Mouse (Mus musculus): Measurements from ENCODE around the gene Magix. TPM values are rescaled to one million over a fixed set of nuclear protein-coding genes. Genes with fewer than 3 reads are reported as not detected.

Gene Magix
- total and polyA plus RNA-seq, 2 experiments from 2014 or later = 0.22 TPM; not detected in 1

GRCm38 (mm10) chrX:7632560-7632959 lies 48.5 kb downstream of the Magix start:
- Histone ChIP-seq H3K27ac (ENCODE audit: low read depth, low read length) (no peak overlapping the region), H3K4me3 (ENCODE audit: low read depth, low read length) (no peak overlapping the region), H3K9ac (no peak overlapping the region), H3K36me3 (ENCODE audit: insufficient read depth) (no peaks in the 10 kb centered on the region), H3K9me3 (ENCODE audit: low read length) (no peaks in the 10 kb centered on the region), H3K4me2 (ENCODE audit: low read depth) (no peak overlapping the region), H3K27me3 (ENCODE audit: insufficient read depth, low read length) (no peaks in the 10 kb centered on the region), H3K4me1 (ENCODE audit: insufficient read depth) (no peaks in the 10 kb centered on the region)
- 93% methylated on average over 6 of the region's 6 CpGs for WGBS
- no peak for ATAC-seq
- DNase-seq = no peak
- no peak for TF ChIP-seq CTCF (IDR thresholded peaks at IDR 0.05; ENCODE audit: low read depth)

Other genes starting within 250 kb of the Magix start
- 0.23 TPM in 1 of 2 replicates, not detected in the other for gene Foxp3, start 107.6 kb downstream of the Magix start, total RNA-seq (2014; rRNA removed)
- gene Foxp3, start 107.6 kb downstream of the Magix start, polyA plus RNA-seq (2015; fragmentation: Nextera tagmentation; extraction: Ambion mirVana) = 0.11 and 0.23 TPM in 2 replicates
- gene Ppp1r3f, start 107.0 kb downstream of the Magix start, total RNA-seq (2014; rRNA removed) = 15.5 and 23.7 TPM in 2 replicates
- 4.6 and 7.3 TPM in 2 replicates for gene Ppp1r3f, start 107.0 kb downstream of the Magix start, polyA plus RNA-seq (2015; fragmentation: Nextera tagmentation; extraction: Ambion mirVana)
- gene Ccdc22, start 75.7 kb downstream of the Magix start, total RNA-seq (2014; rRNA removed) = 36.4 and 36.7 TPM in 2 replicates
- 25.8 and 27.5 TPM in 2 replicates for gene Ccdc22, start 75.7 kb downstream of the Magix start, polyA plus RNA-seq (2015; fragmentation: Nextera tagmentation; extraction: Ambion mirVana)
- gene Cacna1f, start 74.2 kb downstream of the Magix start, total RNA-seq (2014; rRNA removed) = 0.10 and 0.23 TPM in 2 replicates
- 0.06 and 0.10 TPM in 2 replicates for gene Cacna1f, start 74.2 kb downstream of the Magix start, polyA plus RNA-seq (2015; fragmentation: Nextera tagmentation; extraction: Ambion mirVana)
- gene Syp, start 42.8 kb downstream of the Magix start, total RNA-seq (2014; rRNA removed) = 321 and 330 TPM in 2 replicates
- 190 and 242 TPM in 2 replicates for gene Syp, start 42.8 kb downstream of the Magix start, polyA plus RNA-seq (2015; fragmentation: Nextera tagmentation; extraction: Ambion mirVana)
- gene Prickle3, start 24.0 kb downstream of the Magix start, total RNA-seq (2014; rRNA removed) = 1.2 TPM in 2 replicates
- gene Prickle3, start 24.0 kb downstream of the Magix start, polyA plus RNA-seq (2015; fragmentation: Nextera tagmentation; extraction: Ambion mirVana) = 1.0 and 1.5 TPM in 2 replicates
- gene Plp2, start 9.9 kb downstream of the Magix start, total RNA-seq (2014; rRNA removed) = 15.7 and 24.3 TPM in 2 replicates
- 37.3 and 38.3 TPM in 2 replicates for gene Plp2, start 9.9 kb downstream of the Magix start, polyA plus RNA-seq (2015; fragmentation: Nextera tagmentation; extraction: Ambion mirVana)
- gene Gpkow, start 15.9 kb upstream of the Magix start, total RNA-seq (2014; rRNA removed) = 15.9 and 21.0 TPM in 2 replicates
- gene Gpkow, start 15.9 kb upstream of the Magix start, polyA plus RNA-seq (2015; fragmentation: Nextera tagmentation; extraction: Ambion mirVana) = 36.4 and 41.2 TPM in 2 replicates
- gene Wdr45, start 33.1 kb upstream of the Magix start, total RNA-seq (2014; rRNA removed) = 29.0 and 32.2 TPM in 2 replicates
- gene Wdr45, start 33.1 kb upstream of the Magix start, polyA plus RNA-seq (2015; fragmentation: Nextera tagmentation; extraction: Ambion mirVana) = 30.8 and 31.5 TPM in 2 replicates
- 0.76 and 1.2 TPM in 2 replicates for gene Gm45208, start 41.0 kb upstream of the Magix start, total RNA-seq (2014; rRNA removed)
- 0.91 TPM in 1 of 2 replicates, not detected in the other for gene Gm45208, start 41.0 kb upstream of the Magix start, polyA plus RNA-seq (2015; fragmentation: Nextera tagmentation; extraction: Ambion mirVana)
- 87.2 and 89.6 TPM in 2 replicates for gene Praf2, start 47.2 kb upstream of the Magix start, total RNA-seq (2014; rRNA removed)
- gene Praf2, start 47.2 kb upstream of the Magix start, polyA plus RNA-seq (2015; fragmentation: Nextera tagmentation; extraction: Ambion mirVana) = 139 TPM in 2 replicates
- gene Ccdc120, start 69.7 kb upstream of the Magix start, total RNA-seq (2014; rRNA removed) = 149 and 202 TPM in 2 replicates
- gene Ccdc120, start 69.7 kb upstream of the Magix start, polyA plus RNA-seq (2015; fragmentation: Nextera tagmentation; extraction: Ambion mirVana) = 59.3 and 66.3 TPM in 2 replicates
- gene Tfe3, start 81.3 kb upstream of the Magix start, total RNA-seq (2014; rRNA removed) = 12.8 and 20.4 TPM in 2 replicates
- 17.3 and 20.1 TPM in 2 replicates for gene Tfe3, start 81.3 kb upstream of the Magix start, polyA plus RNA-seq (2015; fragmentation: Nextera tagmentation; extraction: Ambion mirVana)
- gene Gripap1, start 108.5 kb upstream of the Magix start, total RNA-seq (2014; rRNA removed) = 40.7 and 41.5 TPM in 2 replicates
- 46.0 and 62.4 TPM in 2 replicates for gene Gripap1, start 108.5 kb upstream of the Magix start, polyA plus RNA-seq (2015; fragmentation: Nextera tagmentation; extraction: Ambion mirVana)
- gene Kcnd1, start 141.0 kb upstream of the Magix start, total RNA-seq (2014; rRNA removed) = 2.2 and 2.6 TPM in 2 replicates
- 4.1 and 4.8 TPM in 2 replicates for gene Kcnd1, start 141.0 kb upstream of the Magix start, polyA plus RNA-seq (2015; fragmentation: Nextera tagmentation; extraction: Ambion mirVana)
- gene Otud5, start 160.1 kb upstream of the Magix start, total RNA-seq (2014; rRNA removed) = 73.7 and 76.8 TPM in 2 replicates
- 39.6 and 40.3 TPM in 2 replicates for gene Otud5, start 160.1 kb upstream of the Magix start, polyA plus RNA-seq (2015; fragmentation: Nextera tagmentation; extraction: Ambion mirVana)
- gene Pim2, start 197.0 kb upstream of the Magix start, total RNA-seq (2014; rRNA removed) = 12.2 and 13.4 TPM in 2 replicates
- gene Pim2, start 197.0 kb upstream of the Magix start, polyA plus RNA-seq (2015; fragmentation: Nextera tagmentation; extraction: Ambion mirVana) = 20.3 and 21.8 TPM in 2 replicates
- gene Slc35a2, start 202.8 kb upstream of the Magix start, total RNA-seq (2014; rRNA removed) = 36.3 and 39.1 TPM in 2 replicates
- gene Slc35a2, start 202.8 kb upstream of the Magix start, polyA plus RNA-seq (2015; fragmentation: Nextera tagmentation; extraction: Ambion mirVana) = 34.5 and 40.6 TPM in 2 replicates
- gene Pqbp1, start 218.0 kb upstream of the Magix start, total RNA-seq (2014; rRNA removed) = 125 and 143 TPM in 2 replicates
- 226 and 229 TPM in 2 replicates for gene Pqbp1, start 218.0 kb upstream of the Magix start, polyA plus RNA-seq (2015; fragmentation: Nextera tagmentation; extraction: Ambion mirVana)
- gene Timm17b, start 218.1 kb upstream of the Magix start, total RNA-seq (2014; rRNA removed) = 39.6 and 42.9 TPM in 2 replicates
- gene Timm17b, start 218.1 kb upstream of the Magix start, polyA plus RNA-seq (2015; fragmentation: Nextera tagmentation; extraction: Ambion mirVana) = 129 and 151 TPM in 2 replicates
- gene Gm10491, start 226.6 kb upstream of the Magix start, total RNA-seq (2014; rRNA removed) = not detected in 2 replicates
- gene Gm10491, start 226.6 kb upstream of the Magix start, polyA plus RNA-seq (2015; fragmentation: Nextera tagmentation; extraction: Ambion mirVana) = not detected in 2 replicates
- gene Gm10490, start 228.3 kb upstream of the Magix start, total RNA-seq (2014; rRNA removed) = 1.2 TPM in 1 of 2 replicates, not detected in the other
- gene Gm10490, start 228.3 kb upstream of the Magix start, polyA plus RNA-seq (2015; fragmentation: Nextera tagmentation; extraction: Ambion mirVana) = not detected in 2 replicates
- 69.6 and 85.4 TPM in 2 replicates for gene Pcsk1n, start 238.6 kb upstream of the Magix start, total RNA-seq (2014; rRNA removed)
- gene Pcsk1n, start 238.6 kb upstream of the Magix start, polyA plus RNA-seq (2015; fragmentation: Nextera tagmentation; extraction: Ambion mirVana) = 344 and 434 TPM in 2 replicates
- gene Eras, start 247.4 kb upstream of the Magix start, total RNA-seq (2014; rRNA removed) = not detected in 2 replicates
- not detected in 2 replicates for gene Eras, start 247.4 kb upstream of the Magix start, polyA plus RNA-seq (2015; fragmentation: Nextera tagmentation; extraction: Ambion mirVana)

All from forebrain, postnatal 0 days (tissue).